ENCODE assay signal across 19 mouse cellular contexts in the genomic region with DNA sequence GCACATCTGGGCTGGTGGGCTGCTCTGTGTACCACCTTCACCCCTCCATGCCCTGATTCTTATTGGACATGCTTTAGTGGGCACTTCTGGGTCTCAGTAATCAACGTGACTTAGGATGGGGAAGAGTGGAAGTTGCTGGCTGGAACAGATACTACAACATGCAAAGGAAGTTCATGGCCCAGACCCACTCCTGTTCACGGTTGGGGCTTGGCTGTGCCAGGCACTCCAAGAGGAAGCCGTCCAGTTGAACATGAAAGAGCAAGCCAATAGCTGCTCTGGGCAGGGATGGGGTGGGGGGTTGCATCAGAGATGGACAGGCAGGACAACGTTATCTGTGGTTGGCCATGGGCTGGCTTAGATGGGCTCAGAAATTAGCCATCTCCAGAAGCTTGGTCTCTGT. TPM values are rescaled to one million over a fixed set of nuclear protein-coding genes. Genes with fewer than 3 reads are reported as not detected.
"Had no signal": no experiment of that assay in that cellular context is flagged by ENCODE, and none has a peak within 500 bp of the region (broad histone marks: within the 10 kb centered on the region; RNA-seq: fewer than 3 reads in every experiment).

No protein-coding gene starts in this region.

- H3K36me3 ChIP-seq: limb, embryonic 13.5 days; midbrain, embryonic 10.5 days; neural tube, embryonic 15.5 days; stomach, embryonic 15.5 days had no signal

- DNase-seq: kidney, adult 11 months; kidney, adult 9 months; kidney, postnatal 36 days; left cerebral cortex, postnatal 4 days; lung, embryonic 14.5 days; lung, postnatal 10 days; midbrain, embryonic 14.5 days; right cerebral cortex, adult 18-20 months; right cerebral cortex, postnatal 25 days; thymus, postnatal 36 days had no signal

- H3K27me3 ChIP-seq: limb, embryonic 13.5 days; liver, embryonic 15.5 days; neural tube, embryonic 15.5 days; stomach, embryonic 15.5 days had no signal

- H3K27ac ChIP-seq: kidney, postnatal 0 days; limb, embryonic 13.5 days; liver, embryonic 15.5 days; midbrain, embryonic 10.5 days; neural tube, embryonic 15.5 days; stomach, embryonic 15.5 days had no signal

- H3K4me1 ChIP-seq: stomach, embryonic 15.5 days had no signal

- H3K4me3 ChIP-seq: limb, embryonic 13.5 days; liver, embryonic 15.5 days; midbrain, embryonic 10.5 days; myocyte; neural tube, embryonic 15.5 days; stomach, embryonic 15.5 days had no signal

- H3K9me3 ChIP-seq: limb, embryonic 13.5 days; liver, embryonic 15.5 days; midbrain, embryonic 10.5 days; neural tube, embryonic 15.5 days; stomach, embryonic 15.5 days had no signal

RNA-seq across cellular contexts. Expression of a gene that starts 31.6 kb away (rescaled TPM):
- total RNA-seq: layer of hippocampus, adult 18-20 months had no signal
- polyA plus RNA-seq: testis, adult 2 months had no signal
